In the genomic region with DNA sequence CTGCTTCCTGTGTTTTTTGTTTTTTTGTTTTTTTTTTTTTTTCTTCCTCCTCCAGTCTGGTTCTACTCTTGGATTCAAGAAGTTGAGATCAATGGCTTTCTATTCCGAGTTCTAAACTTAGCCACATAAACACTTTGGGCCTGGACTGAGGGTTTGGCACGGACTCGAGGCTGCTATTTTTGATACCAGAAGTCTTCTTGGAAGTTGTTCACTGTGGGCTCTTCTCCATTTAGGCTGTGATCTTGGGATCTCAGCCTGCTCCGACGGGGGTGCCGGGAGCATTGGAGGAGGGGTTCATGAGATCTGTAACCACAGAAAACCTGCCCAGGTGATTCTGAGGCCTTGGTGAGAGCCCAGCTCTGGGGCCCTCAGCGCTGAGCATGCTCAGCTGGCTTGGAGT, we compare ENCODE assay signal across 16 mouse cellular contexts.
A peak's percentile ranks its signal among the peaks of the same experiment; 100 is the strongest.
DNase-seq lines count a peak whose midpoint lies in the region; ATAC-seq and TF ChIP-seq lines count a peak whose summit lies in the region.
"Had no signal": no experiment of that assay in that cellular context is flagged by ENCODE, and none has a peak within 500 bp of the region (broad histone marks: within the 10 kb centered on the region; RNA-seq: fewer than 3 reads in every experiment).

No protein-coding gene starts in this region.

- no peak for ATAC-seq in lung, embryonic 15.5 days (ENCODE audit: borderline replicate concordance, extremely low read depth, low FRiP score, low TSS enrichment)
- ATAC-seq in heart, postnatal 0 days (ENCODE audit: insufficient read depth, low read depth), result no peak
- ATAC-seq in hindbrain, embryonic 11.5 days (ENCODE audit: low FRiP score), result no peak
- ATAC-seq: forebrain, embryonic 16.5 days had no signal

- no peak overlapping the region for H3K4me2 ChIP-seq in lung, embryonic 15.5 days
- peak overlapping the region; percentile 3; the same call in 1 of the 2 replicates for H3K4me2 ChIP-seq in heart, postnatal 0 days (ENCODE audit: low read depth, low read length)
- H3K4me2 ChIP-seq in hindbrain, embryonic 11.5 days (replicated peaks; ENCODE audit: low read depth, low read length), result no peak overlapping the region
- H3K4me2 ChIP-seq: hindbrain, embryonic 13.5 days; limb, embryonic 12.5 days; liver, embryonic 13.5 days had no signal

- WGBS in lung, embryonic 15.5 days, result 70% methylated on average over 7 of the region's 7 CpGs
- 39% methylated on average over 7 of the region's 7 CpGs for whole genome bisulfite sequencing in lung, adult 2 months
- 40% methylated on average over 7 of the region's 7 CpGs for WGBS in heart, postnatal 0 days
- 92% methylated on average over 7 of the region's 7 CpGs for WGBS in hindbrain, embryonic 11.5 days

- no peak for TF ChIP-seq CTCF in lung, adult 2 months (IDR thresholded peaks at IDR 0.05; ENCODE audit: insufficient read depth, low read length)
- TF ChIP-seq CTCF in heart, postnatal 0 days (IDR thresholded peaks at IDR 0.05; ENCODE audit: low read depth), result no peak

- no peak for TF ChIP-seq POLR2A in lung, adult 2 months (IDR thresholded peaks at IDR 0.05; ENCODE audit: borderline replicate concordance, extremely low read depth, low read depth, low read length)

- no peaks in the 10 kb centered on the region for H3K9me3 ChIP-seq in lung, embryonic 15.5 days
- H3K9me3 ChIP-seq in heart, postnatal 0 days (replicated peaks; ENCODE audit: control insufficient read depth, low read length), result no peaks in the 10 kb centered on the region
- H3K9me3 ChIP-seq in hindbrain, embryonic 11.5 days (ENCODE audit: control insufficient read depth, low read length), result no peaks in the 10 kb centered on the region
- H3K9me3 ChIP-seq: liver, embryonic 13.5 days had no signal

- no peak overlapping the region for H3K9ac ChIP-seq in lung, embryonic 15.5 days
- H3K9ac ChIP-seq in heart, postnatal 0 days (replicated peaks; ENCODE audit: low read depth, low read length), result no peak overlapping the region
- H3K9ac ChIP-seq in hindbrain, embryonic 11.5 days (ENCODE audit: low read depth, low read length), result no peak overlapping the region
- H3K9ac ChIP-seq: hindbrain, embryonic 13.5 days; limb, embryonic 12.5 days; liver, embryonic 13.5 days had no signal

- peak; percentile 75 for DNase-seq in gastrocnemius, adult 18-20 months (ENCODE audit: low spot score)
- no peak for DNase-seq in gastrocnemius, postnatal 4 days (ENCODE audit: low spot score in 2 of 2)
- no peak for DNase-seq in lung, adult 2 months
- DNase-seq in heart, postnatal 0 days (ENCODE audit: low spot score), result no peak
- DNase-seq in hindbrain, embryonic 11.5 days (ENCODE audit: low spot score), result no peak
- DNase-seq in retina, postnatal 1 day, result no peak
- DNase-seq: adrenal gland, adult 2 months; cerebellum, adult 18-20 months; kidney, postnatal 10 days; liver, embryonic 13.5 days; thymus, postnatal 36 days had no signal

- H3K4me3 ChIP-seq in lung, embryonic 15.5 days, result no peak overlapping the region
- no peak overlapping the region for H3K4me3 ChIP-seq in lung, adult 2 months (replicated peaks; ENCODE audit: extremely low read depth, low read depth, low read length)
- H3K4me3 ChIP-seq in heart, postnatal 0 days (ENCODE audit: low read depth, low read length), result no peak overlapping the region
- no peak overlapping the region for H3K4me3 ChIP-seq in hindbrain, embryonic 11.5 days (ENCODE audit: low read depth, low read length)
- H3K4me3 ChIP-seq: hindbrain, embryonic 13.5 days; limb, embryonic 12.5 days; liver, embryonic 13.5 days; midbrain, embryonic 10.5 days had no signal

- 0 out of 2 replicates have a peak overlapping the region, but pooled peaks have one; percentile 37 for H3K27ac ChIP-seq in lung, embryonic 15.5 days
- H3K27ac ChIP-seq in heart, postnatal 0 days (ENCODE audit: low read depth), result peak overlapping the region; percentile 74
- no peak overlapping the region for H3K27ac ChIP-seq in hindbrain, embryonic 11.5 days (ENCODE audit: low read depth, low read length)
- H3K27ac ChIP-seq: hindbrain, embryonic 13.5 days; limb, embryonic 12.5 days; liver, embryonic 13.5 days; midbrain, embryonic 10.5 days had no signal

- no peaks in the 10 kb centered on the region for H3K27me3 ChIP-seq in lung, embryonic 15.5 days
- no peaks in the 10 kb centered on the region for H3K27me3 ChIP-seq in heart, postnatal 0 days (ENCODE audit: control insufficient read depth, insufficient read depth, low read length)
- no peaks in the 10 kb centered on the region for H3K27me3 ChIP-seq in hindbrain, embryonic 11.5 days (ENCODE audit: control insufficient read depth, insufficient read depth, low read length)
- H3K27me3 ChIP-seq: hindbrain, embryonic 13.5 days; limb, embryonic 12.5 days; liver, embryonic 13.5 days had no signal

- peaks cover 4% of the 10 kb centered on the region; the same call in 1 of the 2 replicates for H3K36me3 ChIP-seq in lung, embryonic 15.5 days
- H3K36me3 ChIP-seq in heart, postnatal 0 days (replicated peaks; ENCODE audit: control insufficient read depth, insufficient read depth, low read length), result no peaks in the 10 kb centered on the region
- H3K36me3 ChIP-seq in hindbrain, embryonic 11.5 days (ENCODE audit: control insufficient read depth, insufficient read depth, low read length), result no peaks in the 10 kb centered on the region
- H3K36me3 ChIP-seq: liver, embryonic 13.5 days had no signal

- no peak for TF ChIP-seq EP300 in heart, postnatal 0 days (IDR thresholded peaks at IDR 0.05; ENCODE audit: low read depth)

- H3K4me1 ChIP-seq in lung, embryonic 15.5 days, result peaks cover 8% of the 10 kb centered on the region
- H3K4me1 ChIP-seq in lung, adult 2 months (ENCODE audit: control insufficient read depth, insufficient read depth, low read length), result peaks cover 25% of the 10 kb centered on the region
- H3K4me1 ChIP-seq in heart, postnatal 0 days (ENCODE audit: control insufficient read depth, insufficient read depth), result peaks cover 77% of the 10 kb centered on the region
- H3K4me1 ChIP-seq in hindbrain, embryonic 11.5 days (replicated peaks; ENCODE audit: control insufficient read depth, insufficient read depth, low read length), result no peaks in the 10 kb centered on the region
